Mouse (Mus musculus) neural tube, embryonic 11.5 days (tissue): Measurements from ENCODE around the gene Abca7. TPM values are rescaled to one million over a fixed set of nuclear protein-coding genes. Genes with fewer than 3 reads are reported as not detected.

ENCODE experiments used
- ATAC-seq: fragments of 200-750 bp; cut with Nextera tagmentation; 2 replicates; pipeline ENCODE4 v1.8.0; 2017; ENCODE audit warnings: moderate number of reproducible peaks, mild to moderate bottlenecking, moderate TSS enrichment, moderate library complexity; ENCODE audit not compliant: insufficient read depth, low FRiP score, low TSS enrichment
- DNase-seq: peaks from one replicate; pipeline ENCODE4 v3.0.0-alpha.2; 2015; ENCODE audit warnings: low spot score
- H3K27ac ChIP-seq: fragments of 300-500 bp; sonication (generic); 2 replicates; pipeline ENCODE4 v1.5.1; 2014; ENCODE audit warnings: low read depth, mild to moderate bottlenecking, low read length
- H3K27me3 ChIP-seq: fragments of 300-500 bp; sonication (generic); 2 replicates; pipeline ENCODE4 v1.6.1; 2014; ENCODE audit warnings: mild to moderate bottlenecking, low read length, mixed read lengths; ENCODE audit not compliant: control insufficient read depth, insufficient read depth
- H3K36me3 ChIP-seq: fragments of 300-500 bp; sonication (generic); 2 replicates; pipeline ENCODE4 v1.6.1; 2014; ENCODE audit warnings: mild to moderate bottlenecking, low read length, moderate library complexity, mixed read lengths; ENCODE audit not compliant: control insufficient read depth, insufficient read depth
- H3K4me1 ChIP-seq: fragments of 300-500 bp; sonication (generic); 2 replicates; pipeline ENCODE4 v1.6.1; 2014; ENCODE audit warnings: low read length, mixed read lengths; ENCODE audit not compliant: control insufficient read depth, insufficient read depth
- H3K4me2 ChIP-seq: fragments of 300-500 bp; sonication (generic); 2 replicates; pipeline ENCODE4 v1.6.1; 2014; ENCODE audit warnings: low read depth, mild to moderate bottlenecking, moderate library complexity
- H3K4me3 ChIP-seq: fragments of 300-500 bp; sonication (generic); 2 replicates; pipeline ENCODE4 v1.5.1; 2014; ENCODE audit warnings: low read depth, low read length
- H3K9ac ChIP-seq: fragments of 300-500 bp; sonication (generic); 2 replicates; pipeline ENCODE4 v1.6.1; 2014; ENCODE audit warnings: mild to moderate bottlenecking, low read length
- H3K9me3 ChIP-seq: fragments of 300-500 bp; sonication (generic); 2 replicates; pipeline ENCODE4 v1.6.1; 2016; ENCODE audit warnings: low read length; ENCODE audit not compliant: control insufficient read depth
- WGBS: fragments of 180-500 bp; shearing (Covaris S2); extraction: QIAGEN DNeasy Blood & Tissue Kit; methylation state at CpG from one replicate; pipeline ENCODE4 v1.1.7; 2014; 5-methylcytosine and 5-hydroxymethylcytosine counted together
- polyA plus RNA-seq: library from polyadenylated mRNA; unstranded; fragments of >200 nt; fragmentation: Nextera tagmentation; extraction: Ambion mirVana; gene quantifications from 2 replicates; pipeline ENCODE4 v1.2.1, GENCODE M21; 2014

Abca7 gene
- polyA plus RNA-seq, 1 experiment from 2014 or later = 7.0 TPM

- no peak overlapping the region for H3K9ac ChIP-seq
Measured at GRCm38 (mm10) chr10:80057683-80058326, 61.5 kb downstream of the Abca7 start.

GRCm38 (mm10) chr10:80063104-80063503, 66.8 kb downstream of the Abca7 start:
- no peak for DNase-seq
- no peak for ATAC-seq
- no peak overlapping the region for H3K4me2 ChIP-seq
- no peak overlapping the region for H3K27ac ChIP-seq
- H3K27me3 ChIP-seq = no peaks in the 10 kb centered on the region
- H3K9ac ChIP-seq = no peak overlapping the region
- H3K36me3 ChIP-seq = peaks cover 7% of the 10 kb centered on the region
- no peak overlapping the region for H3K4me3 ChIP-seq
- H3K4me1 ChIP-seq = no peaks in the 10 kb centered on the region
- 91% methylated on average over 5 of the region's 5 CpGs for WGBS
- H3K9me3 ChIP-seq = no peaks in the 10 kb centered on the region

More at GRCm38 (mm10) chr10:80057683-80058326, 61.5 kb downstream of the Abca7 start:
- Histone ChIP-seq H3K36me3 (peaks cover 15% of the 10 kb centered on the region), H3K4me2 (no peak overlapping the region), H3K4me1 (peaks cover 7% of the 10 kb centered on the region), H3K9me3 (no peaks in the 10 kb centered on the region), H3K27ac (no peak overlapping the region), H3K27me3 (no peaks in the 10 kb centered on the region), H3K4me3 (no peak overlapping the region)
- 80% methylated on average over 30 of the region's 30 CpGs for WGBS
- DNase-seq (no peak), ATAC-seq (no peak)

GRCm38 (mm10) chr10:80063877-80064650, 67.8 kb downstream of the Abca7 start:
- H3K4me1 ChIP-seq = no peaks in the 10 kb centered on the region
- ATAC-seq (no peak), DNase-seq (no peak)
- WGBS = 81% methylated on average over 23 of the region's 23 CpGs
- H3K27ac ChIP-seq = no peak overlapping the region
- H3K4me2 ChIP-seq = no peak overlapping the region
- H3K36me3 ChIP-seq = peaks cover 7% of the 10 kb centered on the region
- no peak overlapping the region for H3K4me3 ChIP-seq
- H3K9ac ChIP-seq = no peak overlapping the region
- H3K27me3 ChIP-seq = no peaks in the 10 kb centered on the region
- H3K9me3 ChIP-seq = no peaks in the 10 kb centered on the region

Other genes with a start within 250 kb of the Abca7 start
- 29.5 and 34.1 TPM in 2 replicates for gene Polrmt, start 249.9 kb upstream of the Abca7 start, polyA plus RNA-seq
- 0.20 and 0.84 TPM in 2 replicates for gene Fgf22, start 241.4 kb upstream of the Abca7 start, polyA plus RNA-seq
- 99.7 and 101 TPM in 2 replicates for gene Rnf126, start 229.5 kb upstream of the Abca7 start, polyA plus RNA-seq
- 1.3 and 1.7 TPM in 2 replicates for gene Fstl3, start 219.2 kb upstream of the Abca7 start, polyA plus RNA-seq
- gene Prss57, start 205.5 kb upstream of the Abca7 start, polyA plus RNA-seq = 0.23 TPM in 1 of 2 replicates, not detected in the other
- gene Palm, start 202.9 kb upstream of the Abca7 start, polyA plus RNA-seq = 150 and 155 TPM in 2 replicates
- gene Misp, start 175.5 kb upstream of the Abca7 start, polyA plus RNA-seq = 0.77 and 1.6 TPM in 2 replicates
- 215 and 216 TPM in 2 replicates for gene Ptbp1, start 142.1 kb upstream of the Abca7 start, polyA plus RNA-seq
- gene Prtn3, start 122.0 kb upstream of the Abca7 start, polyA plus RNA-seq = 12.5 and 13.7 TPM in 2 replicates
- gene Plppr3, start 121.9 kb upstream of the Abca7 start, polyA plus RNA-seq = 142 and 156 TPM in 2 replicates
- 0.66 TPM in 1 of 2 replicates, not detected in the other for gene Elane, start 110.2 kb upstream of the Abca7 start, polyA plus RNA-seq
- gene Cfd, start 105.6 kb upstream of the Abca7 start, polyA plus RNA-seq = not detected in 2 replicates
- 47.7 and 53.6 TPM in 2 replicates for gene Med16, start 87.6 kb upstream of the Abca7 start, polyA plus RNA-seq
- 14.5 TPM in 1 of 2 replicates, not detected in the other for gene Gm26602, start 85.6 kb upstream of the Abca7 start, polyA plus RNA-seq
- gene Kiss1r, start 79.5 kb upstream of the Abca7 start, polyA plus RNA-seq = 0.77 and 0.80 TPM in 2 replicates
- 150 and 156 TPM in 2 replicates for gene R3hdm4, start 75.3 kb upstream of the Abca7 start, polyA plus RNA-seq
- gene Arid3a, start 69.5 kb upstream of the Abca7 start, polyA plus RNA-seq = 7.0 and 8.5 TPM in 2 replicates
- gene Wdr18, start 36.3 kb upstream of the Abca7 start, polyA plus RNA-seq = 115 TPM in 2 replicates
- gene Grin3b, start 25.8 kb upstream of the Abca7 start, polyA plus RNA-seq = 0.16 and 0.30 TPM in 2 replicates
- 16.1 and 17.7 TPM in 2 replicates for gene Tmem259, start 12.2 kb upstream of the Abca7 start, polyA plus RNA-seq
- 167 and 187 TPM in 2 replicates for gene Cnn2, start 7.9 kb upstream of the Abca7 start, polyA plus RNA-seq
- 4.6 and 4.9 TPM in 2 replicates for gene Arhgap45, start 20.2 kb downstream of the Abca7 start, polyA plus RNA-seq
- gene Polr2e, start 43.3 kb downstream of the Abca7 start, polyA plus RNA-seq = 222 and 234 TPM in 2 replicates
- 540 and 570 TPM in 2 replicates for gene Gpx4, start 50.7 kb downstream of the Abca7 start, polyA plus RNA-seq
- gene Sbno2, start 109.1 kb downstream of the Abca7 start, polyA plus RNA-seq = 11.3 and 11.9 TPM in 2 replicates
- gene Stk11, start 119.3 kb downstream of the Abca7 start, polyA plus RNA-seq = 22.0 and 23.5 TPM in 2 replicates
- gene Atp5d, start 142.1 kb downstream of the Abca7 start, polyA plus RNA-seq = 376 and 386 TPM in 2 replicates
- gene Cbarp, start 144.3 kb downstream of the Abca7 start, polyA plus RNA-seq = 11.1 and 11.3 TPM in 2 replicates
- gene Midn, start 151.8 kb downstream of the Abca7 start, polyA plus RNA-seq = 70.0 and 78.2 TPM in 2 replicates
- gene Cirbp, start 169.5 kb downstream of the Abca7 start, polyA plus RNA-seq = 84.0 and 85.1 TPM in 2 replicates
- 8.8 and 10.8 TPM in 2 replicates for gene 1600002K03Rik, start 176.4 kb downstream of the Abca7 start, polyA plus RNA-seq
- gene Efna2, start 183.0 kb downstream of the Abca7 start, polyA plus RNA-seq = 36.2 and 38.9 TPM in 2 replicates
- gene Mum1, start 229.9 kb downstream of the Abca7 start, polyA plus RNA-seq = 59.6 and 61.8 TPM in 2 replicates